Mouse (Mus musculus) kidney, postnatal 0 days (tissue): Measurements from ENCODE around the gene Tmem151a. TPM values are rescaled to one million over a fixed set of nuclear protein-coding genes. Genes with fewer than 3 reads are reported as not detected.

ENCODE experiments used
- ATAC-seq: fragments of 200-750 bp; cut with Nextera tagmentation; replicated peaks from 2 replicates; pipeline ENCODE4 v1.8.0; 2017; ENCODE audit warnings: low read depth, moderate number of reproducible peaks, moderate TSS enrichment, moderate library complexity; ENCODE audit not compliant: low FRiP score
- DNase-seq: peaks from one replicate; pipeline ENCODE4 v3.0.0-alpha.2; 2016; ENCODE audit warnings: low spot score
- H3K27ac ChIP-seq: fragments of 300-500 bp; sonication (generic); 2 replicates; pipeline ENCODE4 v1.5.1; 2014; ENCODE audit warnings: mild to moderate bottlenecking
- H3K27me3 ChIP-seq: fragments of 300-500 bp; sonication (generic); 2 replicates; pipeline ENCODE4 v1.6.1; 2014; ENCODE audit warnings: low read length, mixed read lengths; ENCODE audit not compliant: insufficient read depth
- H3K36me3 ChIP-seq: fragments of 300-500 bp; sonication (generic); 2 replicates; pipeline ENCODE4 v1.6.1; 2014; ENCODE audit warnings: low read length, mixed read lengths; ENCODE audit not compliant: insufficient read depth
- H3K4me1 ChIP-seq: fragments of 300-500 bp; sonication (generic); replicated peaks from 2 replicates; pipeline ENCODE4 v1.6.1; 2014; ENCODE audit warnings: antibody characterized with exemption, low read length, mixed read lengths; ENCODE audit not compliant: insufficient read depth
- H3K4me2 ChIP-seq: fragments of 300-500 bp; sonication (generic); 2 replicates; pipeline ENCODE4 v1.6.1; 2014; ENCODE audit warnings: mild to moderate bottlenecking, low read length, moderate library complexity, mixed read lengths
- H3K4me3 ChIP-seq: fragments of 300-500 bp; sonication (generic); replicated peaks from 2 replicates; pipeline ENCODE4 v1.5.1; 2014; ENCODE audit warnings: low read depth, low read length
- H3K9ac ChIP-seq: fragments of 300-500 bp; sonication (generic); 2 replicates; pipeline ENCODE4 v1.6.1; 2014; ENCODE audit warnings: low read depth, low read length
- H3K9me3 ChIP-seq: fragments of 300-500 bp; sonication (generic); replicated peaks from 2 replicates; pipeline ENCODE4 v1.6.1; 2016; ENCODE audit warnings: low read length, inconsistent platforms, mixed read lengths
- CTCF ChIP-seq: IDR thresholded peaks from 2 replicates; pipeline ENCODE4 v1.5.1; 2016; ENCODE audit warnings: antibody characterized with exemption, low read depth, mild to moderate bottlenecking, moderate library complexity
- WGBS: fragments of 180-500 bp; shearing (Covaris S2); extraction: QIAGEN DNeasy Blood & Tissue Kit; methylation state at CpG from one replicate; pipeline ENCODE4 v1.1.7; 2014; 5-methylcytosine and 5-hydroxymethylcytosine counted together
- polyA plus RNA-seq: library from polyadenylated mRNA; unstranded; fragments of >200 nt; fragmentation: Nextera tagmentation; extraction: Ambion mirVana; gene quantifications from 2 replicates; pipeline ENCODE4 v1.2.1, GENCODE M21; 2015

The Tmem151a gene
- polyA plus RNA-seq, 1 experiment from 2014 or later = 2.1 TPM

DNA sequence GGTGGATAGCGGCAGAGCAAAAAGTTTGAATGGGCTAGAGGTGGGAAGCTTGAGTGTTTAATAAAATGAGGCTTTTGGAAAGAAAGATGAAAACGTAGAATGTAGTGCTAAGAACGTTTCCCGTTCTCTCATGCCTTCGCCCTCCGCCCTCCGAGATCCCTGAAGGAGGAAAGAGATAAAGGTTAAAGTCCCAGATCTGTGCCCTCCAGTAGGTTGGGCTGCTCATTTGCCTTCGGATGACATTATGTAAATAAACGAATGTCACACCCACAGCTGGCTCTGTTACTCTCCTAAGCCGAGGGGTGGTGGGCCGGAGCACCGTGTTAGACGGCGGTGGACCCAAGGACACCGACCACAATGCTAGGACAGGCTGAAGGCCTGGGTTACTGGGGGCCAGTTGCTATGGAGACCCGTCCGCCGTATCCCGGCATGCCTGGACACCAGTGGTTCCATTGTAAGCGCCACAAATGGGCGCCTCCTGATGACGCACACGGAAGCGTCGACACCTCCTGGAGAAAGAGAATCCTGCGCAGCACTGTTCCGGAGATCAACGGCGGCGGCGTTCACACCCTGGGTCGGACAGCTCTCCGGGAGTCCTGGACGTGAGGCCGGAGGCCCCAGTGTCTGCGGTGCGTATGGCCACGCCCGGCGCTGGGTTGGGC lies 44.3 kb downstream of the Tmem151a start, which contains the start of gene Brms1:
TSS of gene Brms1 (plus strand) at position 493 of the 662 bp plus-strand sequence.
- H3K27me3 ChIP-seq = no peaks in the 10 kb centered on the region
- peak; percentile 78 for ATAC-seq

GRCm38 (mm10) chr19:5039301-5040114 lies 45.8 kb downstream of the Tmem151a start:
- peaks cover 23% of the 10 kb centered on the region for H3K4me1 ChIP-seq
- TF ChIP-seq CTCF = no peak
- WGBS = 9% methylated on average over 41 of the region's 41 CpGs
- H3K9ac ChIP-seq = peak overlapping the region; percentile 90
- peak overlapping the region; percentile 64; the same call in 1 of the 2 replicates for H3K27ac ChIP-seq
- H3K4me3 ChIP-seq = peak overlapping the region; percentile 79
- H3K27me3 ChIP-seq = no peaks in the 10 kb centered on the region
- H3K36me3 ChIP-seq = 0 out of 2 replicates have a peak, but pooled peaks cover 2% of the 10 kb centered on the region
- peak overlapping the region; percentile 98 for H3K4me2 ChIP-seq
- no peaks in the 10 kb centered on the region for H3K9me3 ChIP-seq
- DNase-seq (peak; percentile 15), ATAC-seq (peak; percentile 5; the same call in 1 of the 2 replicates)

More for the DNA sequence above, 44.3 kb downstream of the Tmem151a start, which contains the start of gene Brms1:
- no peak for TF ChIP-seq CTCF
- DNase-seq = peak; percentile 94
- Histone ChIP-seq H3K4me1 (peaks cover 23% of the 10 kb centered on the region), H3K36me3 (0 out of 2 replicates have a peak, but pooled peaks cover 3% of the 10 kb centered on the region), H3K4me3 (peak within 1 kb of the TSS; percentile 79), H3K27ac (peak within 1 kb of the TSS; percentile 80; the same call in 1 of the 2 replicates), H3K9me3 (no peaks in the 10 kb centered on the region), H3K4me2 (peak within 1 kb of the TSS; percentile 98), H3K9ac (peak within 1 kb of the TSS; percentile 78)
- 5% methylated on average over 40 of the region's 40 CpGs for WGBS

- WGBS = under 1% methylated on average over 39 of the region's 44 CpGs
- peaks cover 23% of the 10 kb centered on the region for H3K4me1 ChIP-seq
- ATAC-seq = peak; percentile 87
Observed at GRCm38 (mm10) chr19:5038709-5039156, 46.6 kb downstream of the Tmem151a start, which contains the start of the genes B4gat1 and AC124502.3. TSS of gene B4gat1 (plus strand) at chr19:5038826. TSS of gene AC124502.3 (plus strand) at chr19:5038891.

GRCm38 (mm10) chr19:5037678-5038571 lies 47.4 kb downstream of the Tmem151a start:
- H3K9me3 ChIP-seq = no peaks in the 10 kb centered on the region
- peak overlapping the region; percentile 98 for H3K4me2 ChIP-seq
- H3K36me3 ChIP-seq = no peaks in the 10 kb centered on the region
- TF ChIP-seq CTCF = no peak
- H3K27ac ChIP-seq = peak overlapping the region; percentile 64
- peak overlapping the region; percentile 79 for H3K4me3 ChIP-seq
- peak overlapping the region; percentile 90 for H3K9ac ChIP-seq
- peaks cover 23% of the 10 kb centered on the region for H3K4me1 ChIP-seq
- H3K27me3 ChIP-seq = no peaks in the 10 kb centered on the region
- WGBS = 4% methylated on average over 32 of the region's 32 CpGs
- ATAC-seq (peak; percentile 22; the same call in 1 of the 2 replicates), DNase-seq (peak; percentile 76)

More at GRCm38 (mm10) chr19:5038709-5039156, 46.6 kb downstream of the Tmem151a start, which contains the start of the genes B4gat1 and AC124502.3:
- Histone ChIP-seq H3K27ac (peak within 1 kb of the TSS; percentile 64), H3K4me2 (peak within 1 kb of the TSS; percentile 98), H3K9ac (peak within 1 kb of the TSS; percentile 90), H3K9me3 (no peaks in the 10 kb centered on the region), H3K4me3 (peak within 1 kb of the TSS; percentile 79), H3K36me3 (no peaks in the 10 kb centered on the region), H3K27me3 (no peaks in the 10 kb centered on the region)
- DNase-seq = peak; percentile 96
- TF ChIP-seq CTCF = peak; percentile 59

GRCm38 (mm10) chr19:5036577-5036976 lies 48.8 kb downstream of the Tmem151a start:
- 80% methylated on average over 4 of the region's 4 CpGs for WGBS
- ATAC-seq (no peak), DNase-seq (no peak)
- H3K9me3 ChIP-seq = no peaks in the 10 kb centered on the region
- H3K36me3 ChIP-seq = no peaks in the 10 kb centered on the region
- no peak overlapping the region for H3K9ac ChIP-seq
- peaks cover 18% of the 10 kb centered on the region for H3K4me1 ChIP-seq
- H3K4me3 ChIP-seq = no peak overlapping the region
- H3K4me2 ChIP-seq = no peak overlapping the region
- no peak for TF ChIP-seq CTCF
- no peak overlapping the region for H3K27ac ChIP-seq
- no peaks in the 10 kb centered on the region for H3K27me3 ChIP-seq
